Mouse (Mus musculus): ENCODE measurements at regions not wholly inside any gene's neighbourhood (a gene's known extent, or its start where the extent isn't known, plus 50 kb on each side); places are given as distances from the start of the nearest gene placed in this dataset.

GRCm38 (mm10) chr12:15741219-15741618 is 75.5 kb downstream of the Trib2 start:
- TF ChIP-seq CTCF (conservative IDR thresholded peaks at IDR 0.05) = no peak
- Histone ChIP-seq H3K27ac (no peak overlapping the region), H3K4me3 (no peak overlapping the region)
- DNase-seq (ENCODE audit: low spot score in 2 of 2) = no peak

GRCm38 (mm10) chr12:15738989-15739388 is 77.7 kb downstream of the Trib2 start:
- no peak for DNase-seq (ENCODE audit: low spot score in 2 of 2)
- Histone ChIP-seq H3K4me3 (no peak overlapping the region), H3K27ac (no peak overlapping the region)
- no peak for TF ChIP-seq CTCF (conservative IDR thresholded peaks at IDR 0.05)

GRCm38 (mm10) chr12:15731261-15731660 is 85.5 kb downstream of the Trib2 start:
- no peak for TF ChIP-seq CTCF (conservative IDR thresholded peaks at IDR 0.05)
- H3K27ac ChIP-seq = 0 out of 2 replicates have a peak overlapping the region, but pooled peaks have one; percentile 3
- peak in 1 of 2 experiments; percentile 18 for DNase-seq (ENCODE audit: low spot score in 2 of 2)
- no peak overlapping the region for H3K4me3 ChIP-seq

- DNase-seq (ENCODE audit: low spot score in 2 of 2) = no peak
- TF ChIP-seq CTCF (conservative IDR thresholded peaks at IDR 0.05) = no peak
- no peak overlapping the region for H3K4me3 ChIP-seq
- no peak overlapping the region for H3K27ac ChIP-seq
Observed at GRCm38 (mm10) chr12:15729696-15730095, 87.0 kb downstream of the Trib2 start.

GRCm38 (mm10) chr12:15723529-15723928 is 93.2 kb downstream of the Trib2 start:
- DNase-seq (ENCODE audit: low spot score in 2 of 2) = no peak
- H3K27ac ChIP-seq = no peak overlapping the region
- no peak for TF ChIP-seq CTCF (conservative IDR thresholded peaks at IDR 0.05)
- H3K4me3 ChIP-seq = no peak overlapping the region

GRCm38 (mm10) chr12:15722161-15722560 is 94.6 kb downstream of the Trib2 start:
- no peak for DNase-seq (ENCODE audit: low spot score in 2 of 2)
- TF ChIP-seq CTCF (conservative IDR thresholded peaks at IDR 0.05) = no peak
- no peak overlapping the region for H3K4me3 ChIP-seq
- no peak overlapping the region for H3K27ac ChIP-seq

GRCm38 (mm10) chr12:15720171-15720570 is 96.6 kb downstream of the Trib2 start:
- Histone ChIP-seq H3K4me3 (no peak overlapping the region), H3K27ac (no peak overlapping the region)
- TF ChIP-seq CTCF (conservative IDR thresholded peaks at IDR 0.05) = no peak
- DNase-seq (ENCODE audit: low spot score in 2 of 2) = no peak

- DNase-seq (ENCODE audit: low spot score in 2 of 2) = no peak
- Histone ChIP-seq H3K4me3 (no peak overlapping the region), H3K27ac (no peak overlapping the region)
- no peak for TF ChIP-seq CTCF (conservative IDR thresholded peaks at IDR 0.05)
Observed at GRCm38 (mm10) chr12:15718827-15719226, 97.9 kb downstream of the Trib2 start.

GRCm38 (mm10) chr12:15717989-15718388 is 98.7 kb downstream of the Trib2 start:
- TF ChIP-seq CTCF (conservative IDR thresholded peaks at IDR 0.05) = no peak; the same call in 1 of the 2 replicates
- H3K27ac ChIP-seq = peak overlapping the region; percentile 49; the same call in 1 of the 2 replicates
- DNase-seq (ENCODE audit: low spot score in 2 of 2) = no peak
- no peak overlapping the region for H3K4me3 ChIP-seq

GRCm38 (mm10) chr12:15717342-15717741 is 99.4 kb downstream of the Trib2 start:
- no peak for DNase-seq (ENCODE audit: low spot score in 2 of 2)
- no peak for TF ChIP-seq CTCF (conservative IDR thresholded peaks at IDR 0.05)
- H3K27ac ChIP-seq = no peak overlapping the region; the same call in 1 of the 2 replicates
- no peak overlapping the region for H3K4me3 ChIP-seq

GRCm38 (mm10) chr12:15713623-15714022 is 103.1 kb downstream of the Trib2 start:
- DNase-seq (ENCODE audit: low spot score in 2 of 2) = no peak
- no peak for TF ChIP-seq CTCF (conservative IDR thresholded peaks at IDR 0.05)
- Histone ChIP-seq H3K4me3 (no peak overlapping the region), H3K27ac (no peak overlapping the region)

- Histone ChIP-seq H3K4me3 (no peak overlapping the region), H3K27ac (no peak overlapping the region)
- no peak for TF ChIP-seq CTCF (conservative IDR thresholded peaks at IDR 0.05)
- no peak for DNase-seq (ENCODE audit: low spot score in 2 of 2)
Observed at GRCm38 (mm10) chr12:15707570-15708095, 109.1 kb downstream of the Trib2 start.

- peak overlapping the region; percentile 15; the same call in 1 of the 2 replicates for H3K27ac ChIP-seq
- no peak for TF ChIP-seq CTCF (conservative IDR thresholded peaks at IDR 0.05)
- H3K4me3 ChIP-seq = no peak overlapping the region
- peak in 1 of 2 experiments; percentile 24 for DNase-seq (ENCODE audit: low spot score in 2 of 2)
Observed at GRCm38 (mm10) chr12:15704412-15704811, 112.3 kb downstream of the Trib2 start.

- TF ChIP-seq CTCF (conservative IDR thresholded peaks at IDR 0.05) = no peak
- Histone ChIP-seq H3K27ac (no peak overlapping the region), H3K4me3 (no peak overlapping the region)
- no peak for DNase-seq (ENCODE audit: low spot score in 2 of 2)
Observed at GRCm38 (mm10) chr12:15702137-15702536, 114.6 kb downstream of the Trib2 start.

All from layer of hippocampus, adult 2 months (tissue).